Mouse (Mus musculus) cerebellum, adult 8-10 months (tissue): Measurements from ENCODE around the gene Sart1.

Source experiments
- DNase-seq: peaks from one replicate; pipeline ENCODE4 v3.0.0; 2022

The Sart1 gene

GRCm38 (mm10) chr19:5388588-5389242 lies at the start of gene Sart1:
Sart1 (minus strand) TSS chr19:5388703.
- peak; percentile 94 for DNase-seq

- DNase-seq: no peak
These were observed 45.4 kb upstream of the Sart1 start for GRCm38 (mm10) chr19:5433951-5434350.

GRCm38 (mm10) chr19:5432992-5433852 lies 44.7 kb upstream of the Sart1 start:
- peak; percentile 38 for DNase-seq

- no peak for DNase-seq
These were observed 43.5 kb upstream of the Sart1 start for GRCm38 (mm10) chr19:5431911-5432464.

- no peak for DNase-seq
These were observed 41.9 kb upstream of the Sart1 start for GRCm38 (mm10) chr19:5430408-5430807.

GRCm38 (mm10) chr19:5429806-5430205 lies 41.3 kb upstream of the Sart1 start:
- DNase-seq: peak; percentile 62

DNA sequence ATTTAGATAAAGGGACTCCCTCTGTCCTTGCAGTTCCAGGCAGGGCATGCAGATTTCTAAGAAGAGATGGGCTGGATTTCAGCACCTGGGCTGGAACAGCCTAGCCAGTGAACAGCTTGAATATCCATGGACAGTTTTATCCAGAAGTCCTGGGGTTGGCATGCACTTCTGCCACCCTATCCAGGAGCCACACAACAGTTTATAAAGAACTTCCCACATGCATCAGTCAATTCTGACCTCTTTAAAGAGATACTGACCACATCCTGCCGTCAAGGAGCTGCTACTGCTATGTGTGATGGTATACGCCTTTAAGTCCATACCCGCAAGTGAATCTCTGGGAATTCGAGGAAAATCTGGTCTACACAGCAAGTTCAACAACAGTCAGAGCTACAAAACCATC lies 40.7 kb upstream of the Sart1 start:
- DNase-seq: no peak

- DNase-seq: no peak
These were observed 39.6 kb upstream of the Sart1 start for GRCm38 (mm10) chr19:5428083-5428482.

GRCm38 (mm10) chr19:5426640-5427290 lies 38.3 kb upstream of the Sart1 start:
- no peak for DNase-seq

GRCm38 (mm10) chr19:5425906-5426565 lies 37.5 kb upstream of the Sart1 start:
- peak; percentile 43 for DNase-seq

DNA sequence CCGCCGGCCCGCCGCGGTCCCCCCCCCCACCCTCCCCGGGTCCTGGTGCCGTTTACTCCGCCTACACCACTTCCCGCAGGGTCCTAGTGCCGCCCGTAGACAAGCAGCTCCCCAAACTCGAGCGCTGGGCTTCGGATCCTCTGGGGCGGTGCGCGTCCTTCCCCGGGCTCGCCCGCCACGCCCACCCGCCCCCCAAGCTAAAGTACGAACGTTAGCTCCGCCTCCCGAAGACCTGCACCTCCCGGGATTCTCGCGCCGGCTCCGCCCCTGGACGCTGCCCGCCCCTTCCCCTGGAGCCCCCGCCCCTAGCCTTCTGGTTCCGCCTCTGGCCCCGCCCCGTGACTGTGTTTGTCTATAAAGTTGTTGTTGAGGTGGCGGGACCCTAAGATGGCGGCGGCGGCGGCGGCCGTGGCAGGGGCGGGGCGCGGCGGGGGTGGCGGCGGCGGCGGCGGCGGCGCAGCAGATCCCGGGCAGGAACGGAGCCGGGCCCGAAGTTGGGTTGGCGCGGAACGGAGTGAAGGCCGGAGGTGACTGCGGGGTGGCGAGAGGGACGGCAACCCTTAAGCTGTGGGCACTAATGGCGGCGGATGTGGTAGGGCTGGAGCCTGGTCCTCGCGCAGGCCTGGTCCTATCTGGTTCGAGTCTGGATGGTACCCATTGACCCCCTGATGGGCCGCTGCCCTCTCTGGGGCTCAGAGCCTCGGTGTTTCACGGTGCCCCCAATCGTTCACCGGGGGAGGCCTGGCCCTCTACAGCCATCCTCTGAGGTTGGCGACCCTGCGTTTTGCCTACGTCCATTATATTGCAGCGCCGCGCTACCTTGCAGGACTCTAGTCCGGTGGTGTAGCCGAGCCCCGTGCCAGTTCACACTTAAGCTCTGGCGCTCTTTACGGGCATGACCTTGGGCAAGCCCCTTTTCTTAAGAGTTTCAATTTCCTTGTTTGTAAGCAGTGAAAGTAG lies 36.6 kb upstream of the Sart1 start, which contains the start of the genes Drap1 and AI837181:
TSS of gene Drap1 (minus strand) at position 198 of the 960 bp plus-strand sequence.
TSS of gene AI837181 (plus strand) at position 363 of the 960 bp plus-strand sequence.
- DNase-seq: peak; percentile 92

- peak; percentile 76 for DNase-seq
These were observed 35.7 kb upstream of the Sart1 start for GRCm38 (mm10) chr19:5424092-5424781.

GRCm38 (mm10) chr19:5423561-5423960 lies 35.1 kb upstream of the Sart1 start:
- peak; percentile 43 for DNase-seq

- peak; percentile 31 for DNase-seq
These were observed 34.5 kb upstream of the Sart1 start for GRCm38 (mm10) chr19:5422895-5423443.

DNA sequence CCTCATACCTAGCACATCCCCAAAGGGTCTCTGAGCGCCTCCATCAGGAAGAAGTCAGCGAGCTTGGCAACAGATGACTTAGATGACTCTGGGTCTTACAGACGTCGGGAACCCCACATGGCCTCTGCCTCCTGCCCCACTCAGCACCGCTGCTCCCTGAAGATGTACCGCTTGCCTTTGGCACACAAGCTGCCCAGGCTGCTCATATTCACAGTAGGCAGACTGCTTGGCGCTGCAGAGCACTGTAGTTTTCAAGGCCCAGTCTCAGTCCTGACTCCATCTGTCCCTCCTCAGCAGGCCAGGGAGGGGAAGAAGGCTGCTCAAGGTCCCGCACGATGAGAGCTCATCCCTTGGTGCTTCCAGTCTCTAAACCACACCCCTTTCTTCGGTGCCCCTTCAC lies 33.8 kb upstream of the Sart1 start:
- peak; percentile 38 for DNase-seq

DNA sequence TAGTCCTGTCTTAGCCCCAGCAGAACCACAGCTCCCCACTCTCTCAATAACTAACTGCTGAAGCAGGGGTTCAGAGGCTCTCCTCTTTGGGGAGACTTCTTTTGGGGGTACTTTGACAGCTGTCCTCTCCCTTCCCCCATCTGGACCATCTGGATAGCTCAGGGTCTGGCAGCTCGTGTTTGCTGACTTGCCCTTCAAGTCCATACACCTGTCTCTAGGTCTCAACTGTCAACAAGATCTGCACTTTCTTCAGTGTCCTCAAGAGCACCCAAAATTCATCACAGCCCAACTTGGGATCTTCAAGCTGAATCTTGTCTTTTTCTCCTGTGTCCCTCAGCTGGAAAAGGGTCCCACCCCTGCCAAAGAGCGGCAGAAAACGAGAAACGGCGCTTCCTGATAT lies 33.3 kb upstream of the Sart1 start:
- DNase-seq: no peak

DNA sequence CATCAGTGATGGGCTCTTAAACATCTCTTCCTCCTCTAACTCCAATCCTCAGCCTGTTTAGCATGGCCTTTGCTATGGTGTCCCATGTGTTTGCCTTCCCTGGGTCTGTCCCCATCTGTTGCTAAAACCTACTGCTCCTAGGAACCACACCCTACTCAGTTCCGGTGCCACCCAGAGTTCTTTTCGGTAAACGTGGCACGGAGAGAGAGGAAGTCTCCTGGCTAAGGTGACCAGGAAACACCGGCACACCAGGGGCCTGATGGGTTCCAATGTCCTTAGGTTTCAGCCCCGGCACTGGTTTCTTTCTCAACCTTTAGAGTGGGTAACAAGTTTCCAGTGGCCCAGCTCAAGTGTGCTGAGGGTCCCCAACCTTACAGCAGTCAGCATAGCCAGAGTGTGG lies 32.1 kb upstream of the Sart1 start:
- no peak for DNase-seq

DNA sequence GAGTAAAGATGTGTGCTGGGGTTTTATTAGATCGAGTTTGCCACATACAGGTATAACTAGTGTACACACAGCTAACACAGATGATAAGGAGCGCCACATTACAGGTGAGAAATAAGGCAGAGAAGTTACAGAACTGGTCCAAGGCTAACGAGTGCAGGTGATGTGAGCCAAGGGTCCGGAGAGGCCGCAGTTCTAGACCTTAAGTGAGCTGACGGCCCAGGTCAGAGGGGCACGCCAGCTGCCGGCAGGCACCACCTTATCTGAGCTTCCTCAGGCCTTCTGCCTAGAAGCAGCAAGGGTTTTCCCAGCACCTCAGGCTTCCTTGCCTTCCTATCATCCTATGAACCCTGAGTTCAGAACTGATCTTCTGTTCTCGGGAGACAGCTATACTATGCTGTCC lies 31.1 kb upstream of the Sart1 start:
- DNase-seq: no peak

- DNase-seq: no peak
These were observed 30.4 kb upstream of the Sart1 start for GRCm38 (mm10) chr19:5418750-5419466.

DNA sequence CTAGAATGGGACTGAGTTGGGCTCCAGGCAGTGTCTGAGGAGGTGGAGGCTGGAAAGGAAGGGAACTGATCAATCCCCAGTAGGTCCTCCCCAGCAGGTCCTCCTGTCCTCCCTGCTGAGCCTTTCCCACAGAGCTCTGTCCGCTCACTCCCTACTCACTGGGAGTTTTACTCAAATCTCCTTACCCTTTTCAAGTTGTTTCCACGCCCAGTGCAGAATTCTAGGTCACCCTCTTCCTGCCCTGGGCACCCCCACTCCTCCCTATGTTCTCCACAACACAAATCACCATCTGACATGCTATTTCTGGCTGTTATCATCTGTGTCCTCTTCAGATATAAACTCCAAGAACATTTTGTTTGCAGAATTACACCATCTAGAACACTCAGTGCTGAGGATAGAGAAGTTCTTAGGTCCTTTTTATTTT lies 26.0 kb upstream of the Sart1 start:
- DNase-seq: no peak
